Mouse (Mus musculus) neural tube, embryonic 11.5 days (tissue): ENCODE data around the gene Sec14l4. TPM values are rescaled to one million over a fixed set of nuclear protein-coding genes. Genes with fewer than 3 reads are reported as not detected.

ENCODE experiments used
- ATAC-seq: fragments of 200-750 bp; cut with Nextera tagmentation; 2 replicates; pipeline ENCODE4 v1.8.0; 2017; ENCODE audit warnings: moderate number of reproducible peaks, mild to moderate bottlenecking, moderate TSS enrichment, moderate library complexity; ENCODE audit not compliant: insufficient read depth, low FRiP score, low TSS enrichment
- DNase-seq: peaks from one replicate; pipeline ENCODE4 v3.0.0-alpha.2; 2015; ENCODE audit warnings: low spot score
- H3K27ac ChIP-seq: fragments of 300-500 bp; sonication (generic); 2 replicates; pipeline ENCODE4 v1.5.1; 2014; ENCODE audit warnings: low read depth, mild to moderate bottlenecking, low read length
- H3K27me3 ChIP-seq: fragments of 300-500 bp; sonication (generic); 2 replicates; pipeline ENCODE4 v1.6.1; 2014; ENCODE audit warnings: mild to moderate bottlenecking, low read length, mixed read lengths; ENCODE audit not compliant: control insufficient read depth, insufficient read depth
- H3K36me3 ChIP-seq: fragments of 300-500 bp; sonication (generic); 2 replicates; pipeline ENCODE4 v1.6.1; 2014; ENCODE audit warnings: mild to moderate bottlenecking, low read length, moderate library complexity, mixed read lengths; ENCODE audit not compliant: control insufficient read depth, insufficient read depth
- H3K4me1 ChIP-seq: fragments of 300-500 bp; sonication (generic); 2 replicates; pipeline ENCODE4 v1.6.1; 2014; ENCODE audit warnings: low read length, mixed read lengths; ENCODE audit not compliant: control insufficient read depth, insufficient read depth
- H3K4me2 ChIP-seq: fragments of 300-500 bp; sonication (generic); 2 replicates; pipeline ENCODE4 v1.6.1; 2014; ENCODE audit warnings: low read depth, mild to moderate bottlenecking, moderate library complexity
- H3K4me3 ChIP-seq: fragments of 300-500 bp; sonication (generic); 2 replicates; pipeline ENCODE4 v1.5.1; 2014; ENCODE audit warnings: low read depth, low read length
- H3K9ac ChIP-seq: fragments of 300-500 bp; sonication (generic); 2 replicates; pipeline ENCODE4 v1.6.1; 2014; ENCODE audit warnings: mild to moderate bottlenecking, low read length
- H3K9me3 ChIP-seq: fragments of 300-500 bp; sonication (generic); 2 replicates; pipeline ENCODE4 v1.6.1; 2016; ENCODE audit warnings: low read length; ENCODE audit not compliant: control insufficient read depth
- WGBS: fragments of 180-500 bp; shearing (Covaris S2); extraction: QIAGEN DNeasy Blood & Tissue Kit; methylation state at CpG from one replicate; pipeline ENCODE4 v1.1.7; 2014; 5-methylcytosine and 5-hydroxymethylcytosine counted together
- polyA plus RNA-seq: library from polyadenylated mRNA; unstranded; fragments of >200 nt; fragmentation: Nextera tagmentation; extraction: Ambion mirVana; gene quantifications from 2 replicates; pipeline ENCODE4 v1.2.1, GENCODE M21; 2014

Sec14l4 gene
- polyA plus RNA-seq, 1 experiment from 2014 or later = not detected

DNA sequence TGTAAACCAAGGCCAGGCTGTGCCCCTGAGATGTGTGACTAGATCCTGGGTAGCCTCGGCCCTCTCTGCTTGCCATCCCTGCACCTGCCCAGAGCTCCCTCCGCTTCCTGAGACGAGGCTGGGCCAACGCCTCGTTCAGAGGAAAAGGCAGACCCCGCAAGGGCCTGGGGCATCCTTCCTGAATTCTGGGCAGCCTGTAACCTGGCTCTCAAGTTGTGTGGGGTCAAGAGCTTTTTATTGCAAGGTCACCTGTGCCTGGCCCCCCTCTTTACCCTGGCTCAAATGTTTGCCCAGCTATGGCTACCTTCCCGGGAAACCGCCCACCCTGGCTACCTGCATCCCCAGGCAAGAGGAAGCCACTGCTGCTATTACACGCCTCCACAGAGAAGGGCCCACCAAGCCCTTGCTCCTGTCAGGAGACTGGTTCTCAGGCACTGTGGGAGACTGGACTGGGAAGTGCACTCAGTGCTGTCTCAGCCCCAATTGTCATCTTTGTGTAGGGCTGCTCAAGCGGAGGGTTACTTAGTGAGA is 65.9 kb downstream of the Sec14l4 start:
- 26% methylated on average over 10 of the region's 10 CpGs for WGBS
- H3K4me3 ChIP-seq = peak overlapping the region; percentile 43
- H3K4me1 ChIP-seq = peaks cover 13% of the 10 kb centered on the region
- H3K27ac ChIP-seq = peak overlapping the region; percentile 81
- no peaks in the 10 kb centered on the region for H3K27me3 ChIP-seq
- H3K36me3 ChIP-seq = no peaks in the 10 kb centered on the region; the same call in 1 of the 2 replicates
- H3K9me3 ChIP-seq = no peaks in the 10 kb centered on the region
- DNase-seq (no peak), ATAC-seq (peak; percentile 22)
- peak overlapping the region; percentile 85 for H3K4me2 ChIP-seq
- peak overlapping the region; percentile 79 for H3K9ac ChIP-seq

Other genes with a start within 250 kb of the Sec14l4 start
- gene Osbp2, start 167.6 kb upstream of the Sec14l4 start, polyA plus RNA-seq = 2.4 and 2.5 TPM in 2 replicates
- gene 4921536K21Rik, start 136.4 kb upstream of the Sec14l4 start, polyA plus RNA-seq = 0.23 and 0.27 TPM in 2 replicates
- gene Dusp18, start 136.2 kb upstream of the Sec14l4 start, polyA plus RNA-seq = 20.2 and 21.2 TPM in 2 replicates
- gene Slc35e4, start 116.8 kb upstream of the Sec14l4 start, polyA plus RNA-seq = 3.9 and 4.5 TPM in 2 replicates
- 31.4 and 31.7 TPM in 2 replicates for gene Tcn2, start 99.3 kb upstream of the Sec14l4 start, polyA plus RNA-seq
- 75.2 and 75.8 TPM in 2 replicates for gene Pes1, start 67.5 kb upstream of the Sec14l4 start, polyA plus RNA-seq
- 0.20 TPM in 1 of 2 replicates, not detected in the other for gene 4930556J24Rik, start 54.7 kb upstream of the Sec14l4 start, polyA plus RNA-seq
- 1.0 and 1.2 TPM in 2 replicates for gene Gal3st1, start 47.8 kb upstream of the Sec14l4 start, polyA plus RNA-seq
- not detected in 2 replicates for gene Sec14l3, start 33.4 kb downstream of the Sec14l4 start, polyA plus RNA-seq
- 5.9 and 6.7 TPM in 2 replicates for gene Mtfp1, start 64.0 kb downstream of the Sec14l4 start, polyA plus RNA-seq
- gene Sec14l2, start 92.0 kb downstream of the Sec14l4 start, polyA plus RNA-seq = 2.1 and 2.3 TPM in 2 replicates
- 29.4 and 29.7 TPM in 2 replicates for gene Rnf215, start 103.7 kb downstream of the Sec14l4 start, polyA plus RNA-seq
- 3.3 and 4.0 TPM in 2 replicates for gene Ccdc157, start 128.8 kb downstream of the Sec14l4 start, polyA plus RNA-seq
- gene Sf3a1, start 128.9 kb downstream of the Sec14l4 start, polyA plus RNA-seq = 88.4 and 91.1 TPM in 2 replicates
- gene Tbc1d10a, start 155.3 kb downstream of the Sec14l4 start, polyA plus RNA-seq = 20.5 and 22.1 TPM in 2 replicates
- gene Castor1, start 186.8 kb downstream of the Sec14l4 start, polyA plus RNA-seq = 1.9 and 2.1 TPM in 2 replicates
- not detected in 2 replicates for gene Osm, start 205.0 kb downstream of the Sec14l4 start, polyA plus RNA-seq
- not detected in 2 replicates for gene Lif, start 226.1 kb downstream of the Sec14l4 start, polyA plus RNA-seq